Mouse (Mus musculus): ENCODE results near the gene Cyyr1. TPM values are rescaled to one million over a fixed set of nuclear protein-coding genes. Genes with fewer than 3 reads are reported as not detected.

Cyyr1 gene
- not detected for polyA plus RNA-seq (2017; shearing (Covaris generic))

GRCm38 (mm10) chr16:85553297-85553696, at the start of gene Cyyr1:
Cyyr1 (minus strand) TSS chr16:85553397.

Other genes starting within 250 kb of the Cyyr1 start
- not detected for gene Adamts1, start 249.7 kb upstream of the Cyyr1 start, polyA plus RNA-seq (2017; shearing (Covaris generic))